Mouse (Mus musculus): ENCODE results near the gene Mrpl14.

The Mrpl14 gene

DNA sequence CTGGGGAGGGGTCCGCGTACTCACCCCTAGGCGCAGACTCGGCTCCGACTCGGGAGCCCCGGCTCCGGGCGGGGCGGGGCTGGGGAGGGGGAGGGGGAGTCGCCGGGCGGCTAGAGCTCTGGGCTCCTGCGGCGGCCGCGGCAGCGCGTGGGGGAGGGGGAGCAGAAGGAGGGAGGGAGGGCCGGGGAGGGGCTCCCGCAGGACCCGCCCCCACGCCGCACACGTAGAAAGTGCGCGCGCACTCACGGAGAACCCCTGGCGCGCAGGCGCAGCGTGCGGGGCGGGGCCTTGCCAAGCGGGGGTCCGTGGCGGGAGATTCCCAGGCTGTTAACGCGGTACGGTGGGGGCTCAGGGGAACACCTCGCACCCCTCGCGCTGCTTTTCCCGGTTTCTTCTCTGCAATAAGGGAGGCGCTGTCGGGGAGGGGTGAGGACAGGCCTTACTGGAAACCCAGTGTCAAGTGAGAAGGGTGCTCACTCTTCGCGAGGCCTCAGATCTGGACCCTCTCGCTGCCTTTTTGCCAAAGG, at the start of gene Mrpl14:
Mrpl14 (plus strand) TSS at position 230 of the 527 bp plus-strand sequence.
- DNase-seq (ENCODE audit: low read depth, low spot score), result peak; percentile 86

- DNase-seq (ENCODE audit: low read depth, low spot score), result no peak
Measured at GRCm38 (mm10) chr17:45638596-45639295, 47.4 kb upstream of the Mrpl14 start.

DNA sequence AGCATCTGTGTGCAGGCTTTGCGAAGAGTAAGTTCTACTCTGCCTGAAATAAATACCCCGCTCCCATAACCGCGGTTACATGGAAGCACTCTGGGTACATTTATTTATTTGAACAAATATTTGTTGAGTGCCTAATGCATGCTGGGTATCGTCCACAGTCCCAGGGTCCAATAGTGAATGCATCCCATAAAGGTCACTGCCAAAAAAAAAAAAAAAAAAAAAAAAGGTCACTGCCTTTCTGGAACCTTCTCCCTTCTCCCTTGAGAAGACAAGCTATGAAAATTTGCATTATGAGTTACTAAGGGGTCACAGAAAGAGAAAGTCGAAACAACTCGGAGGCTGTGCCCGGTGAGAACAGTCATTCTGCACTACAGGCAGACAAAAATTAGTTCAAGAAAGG, 44.1 kb upstream of the Mrpl14 start:
- DNase-seq (ENCODE audit: low read depth, low spot score), result no peak

- DNase-seq (ENCODE audit: low read depth, low spot score), result no peak
Measured at GRCm38 (mm10) chr17:45642701-45643100, 43.4 kb upstream of the Mrpl14 start.

GRCm38 (mm10) chr17:45644185-45644584, 41.9 kb upstream of the Mrpl14 start:
- no peak for DNase-seq (ENCODE audit: low read depth, low spot score)

- no peak for DNase-seq (ENCODE audit: low read depth, low spot score)
Measured at GRCm38 (mm10) chr17:45653233-45653632, 32.9 kb upstream of the Mrpl14 start.

- no peak for DNase-seq (ENCODE audit: low read depth, low spot score)
Measured at GRCm38 (mm10) chr17:45655820-45656219, 30.3 kb upstream of the Mrpl14 start.

DNA sequence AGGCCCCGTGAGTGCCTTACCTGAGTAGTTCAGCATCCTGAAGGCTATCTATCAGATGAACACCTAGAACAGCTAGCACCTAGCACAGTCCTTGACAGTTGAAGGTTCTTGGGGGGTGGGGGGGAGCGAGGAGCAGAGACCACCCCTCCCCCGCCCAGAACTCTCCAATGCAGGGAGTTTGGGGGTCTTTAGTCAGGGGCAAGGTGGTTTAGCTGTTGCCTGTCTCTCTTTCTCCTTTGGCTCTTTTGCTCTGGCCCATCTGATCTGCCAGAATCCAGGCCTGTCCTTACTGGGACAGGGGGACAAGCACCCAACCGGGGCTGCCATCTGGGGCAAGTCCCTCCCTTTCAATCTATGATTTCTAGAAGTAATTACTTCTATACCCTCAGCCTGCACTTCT, 26.9 kb upstream of the Mrpl14 start, which contains the start of gene Capn11:
Capn11 (minus strand) TSS at position 101 of the 400 bp plus-strand sequence.
- no peak for DNase-seq (ENCODE audit: low read depth, low spot score)

DNA sequence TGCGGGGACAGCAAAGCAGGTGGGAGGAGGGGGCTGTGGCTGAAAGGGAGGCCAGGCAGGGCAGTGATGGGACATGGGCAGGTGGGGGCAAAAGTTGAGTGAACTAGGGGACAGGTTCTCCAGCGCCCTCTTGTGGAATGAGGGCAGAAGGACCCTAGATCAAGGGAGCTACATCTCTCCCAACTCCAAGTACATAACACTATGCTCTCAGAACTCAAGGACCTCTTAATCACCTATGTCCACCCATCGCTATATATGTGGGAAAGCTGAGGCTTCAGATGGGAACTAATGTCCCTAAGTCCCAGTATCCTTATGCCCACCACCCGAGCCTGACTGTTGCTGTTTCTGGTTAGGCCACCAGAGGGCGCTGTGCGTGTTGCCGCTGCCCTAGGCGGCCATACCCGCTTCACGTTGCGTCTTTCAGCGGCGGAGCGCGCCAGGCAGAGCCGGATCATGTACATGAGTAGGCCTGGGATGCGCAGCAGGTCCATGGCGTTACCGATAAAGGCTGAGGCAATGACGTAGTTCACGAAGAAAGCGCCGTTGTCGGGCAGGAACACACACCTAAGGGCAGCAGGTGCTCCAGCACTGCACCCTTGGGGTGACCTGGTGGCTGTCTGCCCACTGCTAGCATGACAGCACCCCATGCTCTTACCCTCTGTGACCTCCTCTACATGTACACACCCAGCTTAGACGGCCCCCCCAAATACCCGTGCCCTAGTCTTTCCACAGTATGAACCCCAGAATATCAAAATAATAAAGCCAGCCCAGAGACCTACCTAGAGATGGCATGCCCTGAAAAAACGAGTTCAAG, 22.8 kb upstream of the Mrpl14 start:
- DNase-seq (ENCODE audit: low read depth, low spot score), result no peak

DNA sequence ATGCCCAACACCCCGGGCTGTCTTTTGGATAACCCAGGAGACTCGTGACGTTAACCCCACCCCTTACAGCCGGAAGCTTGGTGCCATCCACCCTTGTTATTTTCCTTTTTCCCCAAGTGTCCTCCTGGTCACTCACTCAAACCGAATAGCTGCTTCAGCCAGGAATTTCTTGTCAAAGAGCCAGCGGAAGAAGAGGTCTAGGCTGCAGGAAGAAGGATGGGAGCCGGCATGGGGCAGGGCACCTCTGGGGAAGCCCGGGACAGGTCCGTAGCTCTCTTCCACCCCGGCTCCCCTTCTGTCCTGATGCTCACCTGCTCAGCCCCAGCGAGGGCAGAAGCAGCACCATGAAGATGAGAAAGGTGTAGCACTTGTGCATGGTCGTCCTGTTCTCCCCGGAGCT, 21.5 kb upstream of the Mrpl14 start:
- DNase-seq (ENCODE audit: low read depth, low spot score), result no peak

DNA sequence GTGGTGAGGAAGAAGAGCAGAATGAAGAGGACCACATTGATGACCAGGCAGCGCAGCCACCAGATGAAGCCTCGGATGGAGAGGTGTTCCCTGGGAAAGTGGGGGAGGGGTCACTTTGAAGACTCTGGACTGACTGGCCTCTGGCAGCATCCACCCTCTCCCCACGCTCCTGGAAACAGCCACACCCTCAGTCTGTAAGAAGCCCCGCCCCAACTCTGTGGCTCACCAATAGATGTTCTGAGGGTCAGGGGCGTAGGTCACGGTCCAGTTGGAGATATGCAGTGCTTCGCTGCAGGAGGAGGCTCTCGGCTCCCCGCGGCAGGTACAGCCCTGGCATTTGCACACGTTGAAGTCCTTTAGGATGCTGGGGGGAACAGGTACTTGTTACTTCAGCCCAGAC, 20.0 kb upstream of the Mrpl14 start:
- DNase-seq (ENCODE audit: low read depth, low spot score), result no peak

GRCm38 (mm10) chr17:45667481-45667880, 18.6 kb upstream of the Mrpl14 start:
- DNase-seq (ENCODE audit: low read depth, low spot score), result no peak

DNA sequence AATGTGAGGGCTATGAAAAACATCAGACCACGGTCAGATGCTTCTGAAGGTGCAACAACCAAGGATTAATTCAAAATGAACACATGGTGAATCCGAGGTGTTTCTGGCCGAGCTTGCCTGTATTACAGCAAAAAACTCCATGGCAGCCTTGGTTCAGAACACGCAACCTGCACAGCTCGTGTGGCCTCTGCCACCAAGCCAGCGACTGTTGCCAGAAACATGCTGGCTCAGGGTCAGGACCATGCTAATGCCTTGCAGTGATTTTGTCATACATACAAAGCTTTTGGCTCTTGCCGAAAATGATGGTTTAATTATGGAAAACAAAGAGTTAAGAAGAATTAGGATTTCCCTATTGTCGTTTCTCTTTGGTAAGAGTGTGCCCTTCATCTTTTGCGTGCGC, 18.1 kb upstream of the Mrpl14 start:
- DNase-seq (ENCODE audit: low read depth, low spot score), result no peak

- DNase-seq (ENCODE audit: low read depth, low spot score), result no peak
Measured at GRCm38 (mm10) chr17:45671821-45672220, 14.3 kb upstream of the Mrpl14 start.

GRCm38 (mm10) chr17:45672598-45672997, 13.5 kb upstream of the Mrpl14 start:
- no peak for DNase-seq (ENCODE audit: low read depth, low spot score)

DNA sequence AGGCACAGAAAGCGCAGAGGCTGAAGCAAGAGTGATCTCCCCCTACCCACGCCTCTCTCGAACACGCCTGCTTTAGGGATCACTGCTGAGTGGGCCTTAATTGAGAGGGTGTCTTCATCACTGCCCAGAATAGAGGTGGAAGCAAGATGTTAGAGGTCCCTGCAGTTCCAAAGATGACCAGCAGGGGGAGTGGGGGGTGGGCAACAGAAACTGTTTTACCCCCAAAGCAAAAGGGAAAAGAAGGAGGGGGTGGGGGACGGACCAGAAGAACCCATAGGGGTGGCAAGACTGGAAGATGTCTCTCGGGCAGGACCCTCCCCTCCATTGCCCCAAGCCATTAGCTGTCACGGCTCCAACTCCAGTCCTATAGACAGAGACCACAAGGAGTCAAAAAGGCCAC, 8.0 kb upstream of the Mrpl14 start:
- DNase-seq (ENCODE audit: low read depth, low spot score), result no peak

- DNase-seq (ENCODE audit: low read depth, low spot score), result no peak
Measured at GRCm38 (mm10) chr17:45680391-45680980, 5.6 kb upstream of the Mrpl14 start.

DNA sequence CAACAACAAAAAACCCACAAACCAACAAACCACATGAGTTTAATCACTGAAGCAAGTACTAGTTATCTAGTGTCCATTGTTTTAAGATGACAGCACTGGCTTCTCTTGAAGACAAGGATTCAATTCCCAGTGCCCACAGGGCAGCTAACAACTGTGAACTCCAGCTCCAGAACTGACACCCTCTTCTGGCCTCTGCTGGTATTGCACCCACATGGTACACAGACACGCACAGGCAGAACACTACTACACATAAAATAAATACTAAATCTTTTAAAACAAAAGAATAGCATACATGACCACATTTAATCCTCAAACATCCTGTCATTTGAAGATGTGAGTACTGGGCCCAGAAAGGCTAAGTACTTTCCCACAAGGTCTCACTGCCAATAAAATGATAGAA, 4.5 kb upstream of the Mrpl14 start:
- no peak for DNase-seq (ENCODE audit: low read depth, low spot score)

- no peak for DNase-seq (ENCODE audit: low read depth, low spot score)
Measured at GRCm38 (mm10) chr17:45682843-45683242, 3.3 kb upstream of the Mrpl14 start.

- no peak for DNase-seq (ENCODE audit: low read depth, low spot score)
Measured at GRCm38 (mm10) chr17:45684667-45685131, 1.4 kb upstream of the Mrpl14 start.

- no peak for DNase-seq (ENCODE audit: low read depth, low spot score)
Measured at GRCm38 (mm10) chr17:45685171-45686092, 690 bp upstream of the Mrpl14 start.

Data from brain, embryonic 18.5 days (tissue).